Mouse (Mus musculus): ENCODE data around the gene Ankrd10. TPM values are rescaled to one million over a fixed set of nuclear protein-coding genes. Genes with fewer than 3 reads are reported as not detected.
A peak's percentile ranks its signal among the peaks of the same experiment; 100 is the strongest.

Gene Ankrd10
- polyA plus RNA-seq, 1 experiment, result 151 TPM

GRCm38 (mm10) chr8:11608848-11609247 lies 26.7 kb downstream of the Ankrd10 start:
- no peak for DNase-seq (ENCODE audit: low read depth)
- no peak for TF ChIP-seq CTCF (IDR thresholded peaks at IDR 0.05; ENCODE audit: borderline replicate concordance, extremely low read depth, insufficient read depth, insufficient read length)
- TF ChIP-seq POLR2A (IDR thresholded peaks at IDR 0.05; ENCODE audit: borderline replicate concordance, extremely low read depth, insufficient read depth, insufficient read length, poor library complexity, severe bottlenecking), result no peak

- DNase-seq (ENCODE audit: low read depth), result peak; percentile 70
- TF ChIP-seq CTCF (IDR thresholded peaks at IDR 0.05; ENCODE audit: borderline replicate concordance, extremely low read depth, insufficient read depth, insufficient read length), result peak; percentile 87
- TF ChIP-seq POLR2A (IDR thresholded peaks at IDR 0.05; ENCODE audit: borderline replicate concordance, extremely low read depth, insufficient read depth, insufficient read length, poor library complexity, severe bottlenecking), result no peak
Observed at GRCm38 (mm10) chr8:11602006-11602680, 33.4 kb downstream of the Ankrd10 start.

GRCm38 (mm10) chr8:11600301-11600951 lies 35.1 kb downstream of the Ankrd10 start:
- no peak for DNase-seq (ENCODE audit: low read depth)
- no peak for TF ChIP-seq CTCF (IDR thresholded peaks at IDR 0.05; ENCODE audit: borderline replicate concordance, extremely low read depth, insufficient read depth, insufficient read length)
- no peak for TF ChIP-seq POLR2A (IDR thresholded peaks at IDR 0.05; ENCODE audit: borderline replicate concordance, extremely low read depth, insufficient read depth, insufficient read length, poor library complexity, severe bottlenecking)

- DNase-seq (ENCODE audit: low read depth), result no peak
- TF ChIP-seq CTCF (IDR thresholded peaks at IDR 0.05; ENCODE audit: borderline replicate concordance, extremely low read depth, insufficient read depth, insufficient read length) (no peak), POLR2A (IDR thresholded peaks at IDR 0.05; ENCODE audit: borderline replicate concordance, extremely low read depth, insufficient read depth, insufficient read length, poor library complexity, severe bottlenecking) (no peak)
Observed at GRCm38 (mm10) chr8:11593222-11593884, 42.2 kb downstream of the Ankrd10 start.

- DNase-seq (ENCODE audit: low read depth), result no peak
- TF ChIP-seq CTCF (IDR thresholded peaks at IDR 0.05; ENCODE audit: borderline replicate concordance, extremely low read depth, insufficient read depth, insufficient read length) (no peak), POLR2A (IDR thresholded peaks at IDR 0.05; ENCODE audit: borderline replicate concordance, extremely low read depth, insufficient read depth, insufficient read length, poor library complexity, severe bottlenecking) (no peak)
Observed at GRCm38 (mm10) chr8:11592296-11592695, 43.3 kb downstream of the Ankrd10 start.

- TF ChIP-seq POLR2A (IDR thresholded peaks at IDR 0.05; ENCODE audit: borderline replicate concordance, extremely low read depth, insufficient read depth, insufficient read length, poor library complexity, severe bottlenecking), result no peak
- TF ChIP-seq CTCF (IDR thresholded peaks at IDR 0.05; ENCODE audit: borderline replicate concordance, extremely low read depth, insufficient read depth, insufficient read length), result no peak
- DNase-seq (ENCODE audit: low read depth), result no peak
Observed at GRCm38 (mm10) chr8:11591837-11592236, 43.7 kb downstream of the Ankrd10 start.

- TF ChIP-seq CTCF (IDR thresholded peaks at IDR 0.05; ENCODE audit: borderline replicate concordance, extremely low read depth, insufficient read depth, insufficient read length) (no peak), POLR2A (IDR thresholded peaks at IDR 0.05; ENCODE audit: borderline replicate concordance, extremely low read depth, insufficient read depth, insufficient read length, poor library complexity, severe bottlenecking) (no peak)
- no peak for DNase-seq (ENCODE audit: low read depth)
Observed at GRCm38 (mm10) chr8:11586374-11586745, 49.2 kb downstream of the Ankrd10 start.

GRCm38 (mm10) chr8:11585513-11586373 lies 49.8 kb downstream of the Ankrd10 start:
- no peak for DNase-seq (ENCODE audit: low read depth)
- TF ChIP-seq CTCF (IDR thresholded peaks at IDR 0.05; ENCODE audit: borderline replicate concordance, extremely low read depth, insufficient read depth, insufficient read length) (no peak), POLR2A (IDR thresholded peaks at IDR 0.05; ENCODE audit: borderline replicate concordance, extremely low read depth, insufficient read depth, insufficient read length, poor library complexity, severe bottlenecking) (no peak)

- no peak for TF ChIP-seq POLR2A (IDR thresholded peaks at IDR 0.05; ENCODE audit: borderline replicate concordance, extremely low read depth, insufficient read depth, insufficient read length, poor library complexity, severe bottlenecking)
- no peak for TF ChIP-seq CTCF (IDR thresholded peaks at IDR 0.05; ENCODE audit: borderline replicate concordance, extremely low read depth, insufficient read depth, insufficient read length)
- DNase-seq (ENCODE audit: low read depth), result no peak
Observed at GRCm38 (mm10) chr8:11575604-11576384, 59.8 kb downstream of the Ankrd10 start.

GRCm38 (mm10) chr8:11574911-11575603 lies 60.5 kb downstream of the Ankrd10 start:
- DNase-seq (ENCODE audit: low read depth), result no peak
- no peak for TF ChIP-seq CTCF (IDR thresholded peaks at IDR 0.05; ENCODE audit: borderline replicate concordance, extremely low read depth, insufficient read depth, insufficient read length)

Data from brain, embryonic 14.5 days (tissue).